Mouse (Mus musculus) midbrain, postnatal 0 days (tissue): ENCODE results near the gene Tmem151a. TPM values are rescaled to one million over a fixed set of nuclear protein-coding genes. Genes with fewer than 3 reads are reported as not detected.

Experiments
- ATAC-seq: fragments of 200-750 bp; cut with Nextera tagmentation; 2 replicates; pipeline ENCODE4 v1.8.0; 2017; ENCODE audit warnings: moderate number of reproducible peaks, mild to moderate bottlenecking, moderate TSS enrichment, moderate library complexity; ENCODE audit not compliant: low FRiP score
- DNase-seq: peaks from one replicate; pipeline ENCODE4 v3.0.0-alpha.2; 2015; ENCODE audit warnings: low spot score
- H3K27ac ChIP-seq: fragments of 300-500 bp; sonication (generic); 2 replicates; pipeline ENCODE4 v1.5.1; 2014; ENCODE audit warnings: low read depth, mild to moderate bottlenecking, low read length, mixed read lengths
- H3K27me3 ChIP-seq: fragments of 300-500 bp; sonication (generic); 2 replicates; pipeline ENCODE4 v1.6.1; 2014; ENCODE audit warnings: low read length, control low read depth, mixed read lengths; ENCODE audit not compliant: insufficient read depth
- H3K36me3 ChIP-seq: fragments of 300-500 bp; sonication (generic); 2 replicates; pipeline ENCODE4 v1.6.1; 2014; ENCODE audit warnings: low read length, control low read depth, mixed read lengths; ENCODE audit not compliant: insufficient read depth
- H3K4me1 ChIP-seq: fragments of 300-500 bp; sonication (generic); 2 replicates; pipeline ENCODE4 v1.6.1; 2014; ENCODE audit warnings: mild to moderate bottlenecking, control low read depth, antibody characterized with exemption, low read length, mixed read lengths; ENCODE audit not compliant: insufficient read depth
- H3K4me2 ChIP-seq: fragments of 300-500 bp; sonication (generic); 2 replicates; pipeline ENCODE4 v1.6.1; 2014; ENCODE audit warnings: low read depth, mild to moderate bottlenecking, low read length, mixed read lengths; ENCODE audit not compliant: poor library complexity, severe bottlenecking
- H3K4me3 ChIP-seq: fragments of 300-500 bp; sonication (generic); 2 replicates; pipeline ENCODE4 v1.5.1; 2014; ENCODE audit warnings: low read depth, mild to moderate bottlenecking, low read length, moderate library complexity
- H3K9ac ChIP-seq: fragments of 300-500 bp; sonication (generic); replicated peaks from 2 replicates; pipeline ENCODE4 v1.6.1; 2014; ENCODE audit warnings: mild to moderate bottlenecking, low read length, moderate library complexity, mixed read lengths; ENCODE audit not compliant: poor library complexity, severe bottlenecking
- H3K9me3 ChIP-seq: fragments of 300-500 bp; sonication (generic); 2 replicates; pipeline ENCODE4 v1.6.1; 2016; ENCODE audit warnings: low read length, control low read depth
- CTCF ChIP-seq: IDR thresholded peaks from 2 replicates; pipeline ENCODE4 v1.5.1; 2016; ENCODE audit warnings: antibody characterized with exemption, mild to moderate bottlenecking
- WGBS: fragments of 180-500 bp; shearing (Covaris S2); extraction: QIAGEN DNeasy Blood & Tissue Kit; methylation state at CpG from one replicate; pipeline ENCODE4 v1.1.7; 2014; 5-methylcytosine and 5-hydroxymethylcytosine counted together
- polyA plus RNA-seq: library from polyadenylated mRNA; unstranded; fragments of >200 nt; fragmentation: Nextera tagmentation; extraction: Ambion mirVana; gene quantifications from 2 replicates; pipeline ENCODE4 v1.2.1, GENCODE M21; 2015
- total RNA-seq: library from RNA; depleted of rRNA; stranded (reverse); fragments of >200 nt; gene quantifications from 2 replicates; pipeline ENCODE4 v1.2.3, GENCODE M21; 2014

Gene Tmem151a
- total and polyA plus RNA-seq, 2 experiments from 2014 or later = 64.0 to 64.2 TPM

GRCm38 (mm10) chr19:5052853-5053252 is 32.5 kb downstream of the Tmem151a start:
- DNase-seq (no peak), ATAC-seq (no peak)
- TF ChIP-seq CTCF = no peak
- 57% methylated on average over 17 of the region's 17 CpGs for WGBS
- Histone ChIP-seq H3K36me3 (peaks cover 15% of the 10 kb centered on the region), H3K27me3 (peaks cover 23% of the 10 kb centered on the region; the same call in 1 of the 2 replicates), H3K4me3 (no peak overlapping the region), H3K9me3 (no peaks in the 10 kb centered on the region), H3K27ac (no peak overlapping the region), H3K4me2 (no peak overlapping the region), H3K9ac (no peak overlapping the region), H3K4me1 (peaks cover 3% of the 10 kb centered on the region)

GRCm38 (mm10) chr19:5052166-5052822 is 33.0 kb downstream of the Tmem151a start:
- no peak overlapping the region for H3K4me3 ChIP-seq
- peaks cover 23% of the 10 kb centered on the region; the same call in 1 of the 2 replicates for H3K27me3 ChIP-seq
- H3K9ac ChIP-seq = no peak overlapping the region
- peaks cover 20% of the 10 kb centered on the region for H3K36me3 ChIP-seq
- no peak for ATAC-seq
- 32% methylated on average over 25 of the region's 25 CpGs for WGBS
- H3K4me1 ChIP-seq = peaks cover 3% of the 10 kb centered on the region
- no peak for DNase-seq
- H3K27ac ChIP-seq = no peak overlapping the region
- no peak for TF ChIP-seq CTCF
- no peaks in the 10 kb centered on the region for H3K9me3 ChIP-seq
- H3K4me2 ChIP-seq = no peak overlapping the region

GRCm38 (mm10) chr19:5051515-5051914 is 33.8 kb downstream of the Tmem151a start:
- Histone ChIP-seq H3K4me3 (no peak overlapping the region), H3K4me1 (peaks cover 3% of the 10 kb centered on the region), H3K36me3 (peaks cover 26% of the 10 kb centered on the region), H3K4me2 (no peak overlapping the region), H3K9me3 (no peaks in the 10 kb centered on the region), H3K27ac (no peak overlapping the region), H3K27me3 (peaks cover 23% of the 10 kb centered on the region; the same call in 1 of the 2 replicates), H3K9ac (no peak overlapping the region)
- ATAC-seq (no peak), DNase-seq (no peak)
- no peak for TF ChIP-seq CTCF
- WGBS = 44% methylated on average over 3 of the region's 3 CpGs

- no peaks in the 10 kb centered on the region for H3K9me3 ChIP-seq
- no peak overlapping the region for H3K9ac ChIP-seq
- peak overlapping the region; percentile 10; the same call in 1 of the 2 replicates for H3K4me2 ChIP-seq
- H3K4me3 ChIP-seq = no peak overlapping the region
- no peak for TF ChIP-seq CTCF
- peaks cover 23% of the 10 kb centered on the region; the same call in 1 of the 2 replicates for H3K27me3 ChIP-seq
- ATAC-seq (no peak), DNase-seq (no peak)
- no peak overlapping the region for H3K27ac ChIP-seq
- 14% methylated on average over 17 of the region's 17 CpGs for WGBS
- H3K36me3 ChIP-seq = peaks cover 30% of the 10 kb centered on the region
- peaks cover 3% of the 10 kb centered on the region for H3K4me1 ChIP-seq
Measured at GRCm38 (mm10) chr19:5051031-5051430, 34.3 kb downstream of the Tmem151a start.

GRCm38 (mm10) chr19:5050047-5050905 is 35.1 kb downstream of the Tmem151a start, which contains the start of gene Rin1:
Rin1 (plus strand) TSS chr19:5050481.
- Histone ChIP-seq H3K36me3 (peaks cover 34% of the 10 kb centered on the region), H3K9ac (0 out of 2 replicates have a peak within 1 kb of the TSS, but pooled peaks have one; percentile 33), H3K4me3 (no peak within 1 kb of the TSS), H3K4me1 (peaks cover 3% of the 10 kb centered on the region), H3K27ac (no peak within 1 kb of the TSS), H3K9me3 (no peaks in the 10 kb centered on the region), H3K27me3 (peaks cover 23% of the 10 kb centered on the region; the same call in 1 of the 2 replicates), H3K4me2 (peak within 1 kb of the TSS; percentile 10; the same call in 1 of the 2 replicates)
- peak; percentile 66 for DNase-seq
- WGBS = 16% methylated on average over 13 of the region's 14 CpGs
- TF ChIP-seq CTCF = peak; percentile 75
- peak; percentile 55 for ATAC-seq
